Mouse (Mus musculus) neural tube, embryonic 14.5 days (tissue): ENCODE results near the gene Kcna2. TPM values are rescaled to one million over a fixed set of nuclear protein-coding genes. Genes with fewer than 3 reads are reported as not detected.

ENCODE experiments used
- ATAC-seq: fragments of 200-750 bp; cut with Nextera tagmentation; 2 replicates; pipeline ENCODE4 v1.8.0; 2017; ENCODE audit warnings: low read depth, mild to moderate bottlenecking, moderate TSS enrichment, moderate library complexity
- H3K27ac ChIP-seq: fragments of 300-500 bp; sonication (generic); 2 replicates; pipeline ENCODE4 v1.5.1; 2014; ENCODE audit warnings: low read depth, mild to moderate bottlenecking, control low read depth, low read length, moderate library complexity, mixed read lengths
- H3K27me3 ChIP-seq: fragments of 300-500 bp; sonication (generic); 2 replicates; pipeline ENCODE4 v1.6.1; 2014; ENCODE audit warnings: low read length; ENCODE audit not compliant: control insufficient read depth, insufficient read depth
- H3K36me3 ChIP-seq: fragments of 300-500 bp; sonication (generic); 2 replicates; pipeline ENCODE4 v1.6.1; 2014; ENCODE audit warnings: low read length, mixed read lengths; ENCODE audit not compliant: control insufficient read depth, insufficient read depth
- H3K4me1 ChIP-seq: fragments of 300-500 bp; sonication (generic); 2 replicates; pipeline ENCODE4 v1.6.1; 2014; ENCODE audit warnings: low read length; ENCODE audit not compliant: control insufficient read depth, insufficient read depth
- H3K4me2 ChIP-seq: fragments of 300-500 bp; sonication (generic); 2 replicates; pipeline ENCODE4 v1.6.1; 2014; ENCODE audit warnings: mild to moderate bottlenecking, low read depth, low read length, control low read depth
- H3K4me3 ChIP-seq: fragments of 300-500 bp; sonication (generic); 2 replicates; pipeline ENCODE4 v1.5.1; 2014; ENCODE audit warnings: low read depth, low read length, control low read depth, mixed read lengths
- H3K9ac ChIP-seq: fragments of 300-500 bp; sonication (generic); replicated peaks from 2 replicates; pipeline ENCODE4 v1.6.1; 2014; ENCODE audit warnings: low read depth, mild to moderate bottlenecking, control low read depth, low read length, mixed read lengths
- H3K9me3 ChIP-seq: fragments of 300-500 bp; sonication (generic); 2 replicates; pipeline ENCODE4 v1.6.1; 2016; ENCODE audit warnings: low read length; ENCODE audit not compliant: control insufficient read depth
- WGBS: fragments of 180-500 bp; shearing (Covaris S2); extraction: QIAGEN DNeasy Blood & Tissue Kit; methylation state at CpG from one replicate; pipeline ENCODE4 v1.1.7; 2014; 5-methylcytosine and 5-hydroxymethylcytosine counted together
- polyA plus RNA-seq: library from polyadenylated mRNA; unstranded; fragments of >200 nt; fragmentation: Nextera tagmentation; extraction: Ambion mirVana; gene quantifications from 2 replicates; pipeline ENCODE4 v1.2.1, GENCODE M21; 2014

Kcna2 gene
- polyA plus RNA-seq: 2.0 and 3.2 TPM in 2 replicates

- WGBS: 2% methylated on average over 16 of the region's 16 CpGs
- H3K9me3 ChIP-seq: no peaks in the 10 kb centered on the region
- H3K27me3 ChIP-seq: no peaks in the 10 kb centered on the region
- ATAC-seq: peak; percentile 47
- H3K27ac ChIP-seq: peak within 1 kb of the TSS; percentile 80
- H3K4me3 ChIP-seq: peak within 1 kb of the TSS; percentile 57
- peak within 1 kb of the TSS; percentile 70 for H3K4me2 ChIP-seq
- peak within 1 kb of the TSS; percentile 68 for H3K9ac ChIP-seq
- no peaks in the 10 kb centered on the region for H3K36me3 ChIP-seq
- peaks cover 17% of the 10 kb centered on the region for H3K4me1 ChIP-seq
Observed at GRCm38 (mm10) chr3:107100811-107101455, at the start of gene Kcna2. Gene Kcna2, plus strand, starts transcription at chr3:107101146.

- no peak for ATAC-seq
- no peak overlapping the region for H3K4me2 ChIP-seq
- no peak overlapping the region for H3K4me3 ChIP-seq
Observed at GRCm38 (mm10) chr3:107061468-107061867, 39.5 kb upstream of the Kcna2 start.

GRCm38 (mm10) chr3:107062771-107063170 is 38.2 kb upstream of the Kcna2 start:
- no peak overlapping the region for H3K27ac ChIP-seq
- no peak overlapping the region for H3K4me2 ChIP-seq
- H3K4me1 ChIP-seq: no peaks in the 10 kb centered on the region
- H3K9ac ChIP-seq: no peak overlapping the region
- WGBS: 91% methylated on average over 1 of the region's 1 CpGs
- no peaks in the 10 kb centered on the region for H3K9me3 ChIP-seq
- ATAC-seq: no peak
- H3K27me3 ChIP-seq: no peaks in the 10 kb centered on the region
- H3K4me3 ChIP-seq: no peak overlapping the region
- H3K36me3 ChIP-seq: no peaks in the 10 kb centered on the region

More at GRCm38 (mm10) chr3:107061468-107061867, 39.5 kb upstream of the Kcna2 start:
- Histone ChIP-seq H3K9ac (no peak overlapping the region), H3K9me3 (no peaks in the 10 kb centered on the region), H3K27me3 (no peaks in the 10 kb centered on the region), H3K27ac (no peak overlapping the region), H3K4me1 (no peaks in the 10 kb centered on the region), H3K36me3 (no peaks in the 10 kb centered on the region)
- WGBS: 90% methylated on average over 1 of the region's 1 CpGs

DNA sequence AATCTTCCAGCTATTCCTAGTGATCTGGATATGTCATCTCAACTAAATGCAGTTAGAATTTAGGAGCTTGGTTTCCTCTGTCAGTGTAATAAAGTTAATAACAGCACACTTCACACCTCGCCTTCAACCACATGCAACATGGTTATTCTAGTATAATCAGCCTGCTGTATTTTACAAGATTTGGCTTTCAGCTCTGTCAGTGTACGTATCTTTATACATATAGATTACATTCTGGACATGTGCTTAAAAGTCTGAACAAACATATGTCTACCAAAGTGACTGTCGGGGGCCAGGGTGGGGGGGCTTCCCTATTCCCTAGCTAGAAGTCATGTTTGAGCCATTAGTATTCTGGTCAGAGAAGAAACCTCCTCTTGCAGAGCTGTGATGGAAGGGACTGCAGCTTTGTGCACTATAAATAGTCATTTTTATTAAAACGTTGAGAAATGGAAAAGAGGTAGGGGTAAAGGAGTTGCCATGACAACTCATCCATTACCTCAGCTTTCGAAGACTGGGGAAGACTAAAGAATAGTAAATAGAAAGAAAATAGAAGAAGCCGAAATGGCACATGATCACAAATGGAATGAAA is 35.3 kb upstream of the Kcna2 start:
- ATAC-seq: peak; percentile 68; the same call in 1 of the 2 replicates
- no peaks in the 10 kb centered on the region for H3K9me3 ChIP-seq
- no peaks in the 10 kb centered on the region for H3K4me1 ChIP-seq
- H3K4me3 ChIP-seq: no peak overlapping the region
- no peaks in the 10 kb centered on the region for H3K27me3 ChIP-seq
- WGBS: 62% methylated on average over 6 of the region's 6 CpGs
- H3K4me2 ChIP-seq: no peak overlapping the region
- no peaks in the 10 kb centered on the region for H3K36me3 ChIP-seq
- no peak overlapping the region for H3K27ac ChIP-seq
- no peak overlapping the region for H3K9ac ChIP-seq

DNA sequence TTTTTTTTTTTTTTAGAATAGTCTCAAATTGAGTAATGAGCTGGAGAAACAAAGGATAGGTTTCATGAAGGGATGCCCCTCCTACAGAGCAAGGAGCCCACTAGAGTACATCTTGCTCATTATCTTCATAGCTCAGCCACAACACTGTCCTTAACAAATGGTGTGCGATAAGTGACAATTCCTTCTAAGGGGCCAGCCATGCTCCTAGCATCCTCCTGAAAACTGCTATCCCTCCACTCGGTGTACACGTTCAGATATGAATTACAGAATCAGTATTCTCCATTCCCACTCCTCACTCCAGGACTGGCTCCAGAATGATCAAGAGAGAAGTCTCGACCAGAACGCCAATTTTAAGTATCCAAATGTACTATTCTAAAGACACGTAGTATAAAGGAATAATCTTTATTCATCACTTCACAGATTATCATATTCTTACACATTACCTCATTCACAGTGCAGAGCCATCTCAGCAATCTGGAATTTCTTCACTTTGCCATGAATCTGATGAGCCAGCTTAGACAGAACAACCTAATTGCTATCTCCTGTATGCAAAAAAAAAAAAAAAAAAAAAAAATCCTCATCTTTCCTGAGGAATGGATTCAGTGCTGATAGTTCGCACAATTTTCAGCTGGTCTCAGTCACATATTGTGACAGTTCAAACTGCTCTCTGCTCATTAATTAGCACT is 34.6 kb upstream of the Kcna2 start:
- WGBS: 85% methylated on average over 7 of the region's 7 CpGs
- Histone ChIP-seq H3K27me3 (no peaks in the 10 kb centered on the region), H3K4me3 (no peak overlapping the region), H3K36me3 (no peaks in the 10 kb centered on the region), H3K27ac (no peak overlapping the region), H3K9ac (no peak overlapping the region), H3K4me1 (no peaks in the 10 kb centered on the region), H3K4me2 (no peak overlapping the region), H3K9me3 (no peaks in the 10 kb centered on the region)
- no peak; the same call in 1 of the 2 replicates for ATAC-seq

- 79% methylated on average over 6 of the region's 6 CpGs for WGBS
- Histone ChIP-seq H3K4me3 (no peak overlapping the region), H3K4me2 (no peak overlapping the region), H3K36me3 (no peaks in the 10 kb centered on the region), H3K9ac (no peak overlapping the region), H3K9me3 (no peaks in the 10 kb centered on the region), H3K27ac (no peak overlapping the region), H3K4me1 (no peaks in the 10 kb centered on the region), H3K27me3 (no peaks in the 10 kb centered on the region)
- ATAC-seq: no peak
Observed at GRCm38 (mm10) chr3:107067245-107067644, 33.7 kb upstream of the Kcna2 start.

DNA sequence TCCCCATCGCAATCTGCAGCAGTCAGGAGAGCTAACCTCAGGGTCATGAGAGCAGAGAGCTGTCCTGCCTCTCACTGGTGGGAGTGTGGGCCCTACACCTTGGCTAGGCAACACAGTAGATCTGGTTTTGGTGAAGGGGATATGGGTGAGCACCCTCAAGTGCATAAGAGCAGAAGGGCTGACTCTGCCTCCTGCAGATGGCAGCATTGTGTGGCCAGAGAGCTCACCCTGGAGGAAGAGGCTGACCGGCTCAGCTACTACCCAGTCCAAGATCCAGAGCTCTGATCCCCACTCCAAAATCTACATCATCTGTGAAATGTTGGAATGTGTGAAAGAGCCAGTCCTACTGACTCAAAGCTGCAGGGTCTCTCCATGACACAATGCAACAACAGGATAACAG is 27.1 kb upstream of the Kcna2 start:
- Histone ChIP-seq H3K9ac (no peak overlapping the region), H3K9me3 (no peaks in the 10 kb centered on the region), H3K4me3 (no peak overlapping the region), H3K27me3 (no peaks in the 10 kb centered on the region), H3K4me2 (no peak overlapping the region), H3K36me3 (no peaks in the 10 kb centered on the region), H3K27ac (no peak overlapping the region), H3K4me1 (no peaks in the 10 kb centered on the region)
- no peak for ATAC-seq
- WGBS: 64% methylated on average over 2 of the region's 2 CpGs

- Histone ChIP-seq H3K27me3 (no peaks in the 10 kb centered on the region), H3K27ac (no peak overlapping the region), H3K36me3 (no peaks in the 10 kb centered on the region), H3K4me1 (no peaks in the 10 kb centered on the region), H3K4me2 (no peak overlapping the region), H3K9ac (no peak overlapping the region), H3K4me3 (no peak overlapping the region), H3K9me3 (no peaks in the 10 kb centered on the region)
- 81% methylated on average over 1 of the region's 1 CpGs for WGBS
- no peak for ATAC-seq
Observed at GRCm38 (mm10) chr3:107075705-107076104, 25.2 kb upstream of the Kcna2 start.

GRCm38 (mm10) chr3:107076658-107077057 is 24.3 kb upstream of the Kcna2 start:
- Histone ChIP-seq H3K27ac (no peak overlapping the region), H3K9ac (no peak overlapping the region), H3K9me3 (no peaks in the 10 kb centered on the region), H3K27me3 (no peaks in the 10 kb centered on the region), H3K4me2 (no peak overlapping the region), H3K4me1 (no peaks in the 10 kb centered on the region), H3K4me3 (no peak overlapping the region), H3K36me3 (no peaks in the 10 kb centered on the region)
- 84% methylated on average over 3 of the region's 3 CpGs for WGBS
- no peak for ATAC-seq
